Mouse (Mus musculus) neural tube, embryonic 14.5 days (tissue): ENCODE results near the gene Eml3. TPM values are rescaled to one million over a fixed set of nuclear protein-coding genes. Genes with fewer than 3 reads are reported as not detected.
"Not testable (repeated sequence)": the region's sequence is repeated elsewhere in the genome, so short reads cannot be mapped to it uniquely, and the experiment has no call there.

ENCODE experiments used
- ATAC-seq: fragments of 200-750 bp; cut with Nextera tagmentation; 2 replicates; pipeline ENCODE4 v1.8.0; 2017; ENCODE audit warnings: low read depth, mild to moderate bottlenecking, moderate TSS enrichment, moderate library complexity
- H3K27ac ChIP-seq: fragments of 300-500 bp; sonication (generic); 2 replicates; pipeline ENCODE4 v1.5.1; 2014; ENCODE audit warnings: low read depth, mild to moderate bottlenecking, control low read depth, low read length, moderate library complexity, mixed read lengths
- H3K27me3 ChIP-seq: fragments of 300-500 bp; sonication (generic); 2 replicates; pipeline ENCODE4 v1.6.1; 2014; ENCODE audit warnings: low read length; ENCODE audit not compliant: control insufficient read depth, insufficient read depth
- H3K36me3 ChIP-seq: fragments of 300-500 bp; sonication (generic); 2 replicates; pipeline ENCODE4 v1.6.1; 2014; ENCODE audit warnings: low read length, mixed read lengths; ENCODE audit not compliant: control insufficient read depth, insufficient read depth
- H3K4me1 ChIP-seq: fragments of 300-500 bp; sonication (generic); 2 replicates; pipeline ENCODE4 v1.6.1; 2014; ENCODE audit warnings: low read length; ENCODE audit not compliant: control insufficient read depth, insufficient read depth
- H3K4me2 ChIP-seq: fragments of 300-500 bp; sonication (generic); 2 replicates; pipeline ENCODE4 v1.6.1; 2014; ENCODE audit warnings: mild to moderate bottlenecking, low read depth, low read length, control low read depth
- H3K4me3 ChIP-seq: fragments of 300-500 bp; sonication (generic); 2 replicates; pipeline ENCODE4 v1.5.1; 2014; ENCODE audit warnings: low read depth, low read length, control low read depth, mixed read lengths
- H3K9ac ChIP-seq: fragments of 300-500 bp; sonication (generic); replicated peaks from 2 replicates; pipeline ENCODE4 v1.6.1; 2014; ENCODE audit warnings: low read depth, mild to moderate bottlenecking, control low read depth, low read length, mixed read lengths
- H3K9me3 ChIP-seq: fragments of 300-500 bp; sonication (generic); 2 replicates; pipeline ENCODE4 v1.6.1; 2016; ENCODE audit warnings: low read length; ENCODE audit not compliant: control insufficient read depth
- WGBS: fragments of 180-500 bp; shearing (Covaris S2); extraction: QIAGEN DNeasy Blood & Tissue Kit; methylation state at CpG from one replicate; pipeline ENCODE4 v1.1.7; 2014; 5-methylcytosine and 5-hydroxymethylcytosine counted together
- polyA plus RNA-seq: library from polyadenylated mRNA; unstranded; fragments of >200 nt; fragmentation: Nextera tagmentation; extraction: Ambion mirVana; gene quantifications from 2 replicates; pipeline ENCODE4 v1.2.1, GENCODE M21; 2014

Gene Eml3
- polyA plus RNA-seq, 1 experiment from 2014 or later: 6.2 TPM

DNA sequence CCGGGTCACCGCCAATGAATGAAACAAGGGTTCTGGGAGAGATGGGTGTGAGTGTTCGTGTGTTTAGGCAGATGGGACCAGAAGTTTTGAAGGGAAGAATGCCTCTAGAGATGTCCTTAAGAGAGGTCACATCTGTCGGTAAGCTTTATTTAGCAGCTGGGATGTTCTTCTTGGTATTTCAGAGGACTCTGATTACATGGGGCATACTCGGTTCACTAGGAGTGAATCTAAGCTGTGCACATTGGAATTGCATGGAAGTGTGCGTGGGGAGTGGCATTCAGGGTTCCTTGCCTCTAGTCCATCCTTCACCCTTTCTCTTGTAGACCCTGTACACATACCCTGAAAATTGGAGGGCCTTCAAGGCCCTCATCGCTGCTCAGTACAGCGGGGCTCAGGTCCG is 38.5 kb downstream of the Eml3 start:
- no peak for ATAC-seq
- Histone ChIP-seq H3K9me3 (no peaks in the 10 kb centered on the region), H3K36me3 (peaks cover 45% of the 10 kb centered on the region), H3K4me3 (peak overlapping the region; percentile 64), H3K4me2 (peak overlapping the region; percentile 65), H3K9ac (peak overlapping the region; percentile 70), H3K27me3 (no peaks in the 10 kb centered on the region), H3K4me1 (peaks cover 5% of the 10 kb centered on the region), H3K27ac (no peak overlapping the region)
- WGBS: 7% methylated on average over 9 of the region's 9 CpGs

DNA sequence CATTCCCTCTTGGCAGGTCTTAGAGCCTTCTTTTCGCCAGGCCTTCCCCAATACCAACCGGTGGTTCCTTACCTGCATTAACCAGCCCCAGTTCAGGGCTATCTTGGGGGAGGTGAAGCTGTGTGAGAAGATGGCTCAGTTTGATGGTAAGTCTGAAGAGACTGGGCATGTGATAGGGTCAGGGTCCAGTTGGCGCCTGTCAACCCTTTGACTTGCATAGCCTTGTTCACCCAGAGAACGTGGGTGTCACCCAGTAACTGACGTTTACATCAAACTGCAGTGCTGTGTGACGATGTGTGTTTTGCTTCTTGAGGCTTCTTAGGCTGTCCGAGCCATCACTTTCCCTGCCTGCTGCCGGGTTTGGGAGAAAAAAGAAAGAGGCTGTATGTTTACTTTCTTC is 43.1 kb downstream of the Eml3 start:
- not testable (repeated sequence) for H3K4me2 ChIP-seq, H3K9ac ChIP-seq, H3K27me3 ChIP-seq, H3K4me1 ChIP-seq, H3K4me3 ChIP-seq, ATAC-seq, H3K9me3 ChIP-seq, H3K27ac ChIP-seq
- WGBS: 93% methylated on average over 8 of the region's 8 CpGs
- peaks cover 46% of the 10 kb centered on the region for H3K36me3 ChIP-seq

DNA sequence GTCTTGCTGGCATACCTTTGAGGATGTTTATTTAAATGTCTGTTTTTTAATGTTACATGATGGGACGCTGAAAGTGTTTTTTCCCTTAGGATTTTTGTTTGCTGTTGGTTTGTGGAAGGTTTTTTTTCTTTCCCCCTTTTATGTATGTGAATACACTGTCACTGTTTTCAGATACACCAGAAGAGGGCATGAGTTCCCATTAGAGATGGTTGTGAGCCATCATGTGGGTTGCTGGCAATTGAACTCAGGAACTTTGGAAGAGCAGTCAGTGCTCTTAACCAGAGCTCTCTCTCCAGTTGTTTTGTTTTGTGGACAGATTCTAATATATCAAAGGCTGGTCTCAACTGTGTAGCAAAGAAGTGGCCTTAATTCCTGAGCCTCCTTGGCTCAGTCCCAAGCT is 45.3 kb downstream of the Eml3 start:
- no peak overlapping the region for H3K27ac ChIP-seq
- H3K4me2 ChIP-seq: no peak overlapping the region
- peaks cover 66% of the 10 kb centered on the region for H3K36me3 ChIP-seq
- no peak overlapping the region for H3K9ac ChIP-seq
- ATAC-seq: no peak
- WGBS: 90% methylated on average over 1 of the region's 1 CpGs
- H3K4me3 ChIP-seq: no peak overlapping the region
- H3K27me3 ChIP-seq: no peaks in the 10 kb centered on the region
- no peaks in the 10 kb centered on the region for H3K9me3 ChIP-seq
- H3K4me1 ChIP-seq: no peaks in the 10 kb centered on the region

DNA sequence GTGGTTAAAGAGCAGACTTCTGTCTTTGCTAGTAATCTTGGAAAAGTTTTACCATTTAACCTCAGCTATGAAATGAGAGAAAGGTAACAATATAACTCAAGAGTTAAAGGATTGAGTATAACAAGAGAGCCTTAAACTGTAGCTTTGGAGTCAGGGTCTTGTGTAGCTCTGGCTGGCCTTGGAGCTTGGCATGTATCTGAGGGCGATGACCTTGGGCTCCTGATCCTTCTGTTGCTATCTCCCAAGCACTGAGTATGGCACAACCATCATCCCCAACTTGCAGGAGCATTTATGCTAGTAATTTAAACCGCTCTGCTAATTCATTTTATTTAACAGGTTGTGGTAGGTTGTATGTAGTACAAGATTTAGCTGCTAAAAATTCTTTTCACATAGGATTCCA is 46.1 kb downstream of the Eml3 start:
- H3K27ac ChIP-seq: no peak overlapping the region
- no peak for ATAC-seq
- 94% methylated on average over 2 of the region's 2 CpGs for WGBS

DNA sequence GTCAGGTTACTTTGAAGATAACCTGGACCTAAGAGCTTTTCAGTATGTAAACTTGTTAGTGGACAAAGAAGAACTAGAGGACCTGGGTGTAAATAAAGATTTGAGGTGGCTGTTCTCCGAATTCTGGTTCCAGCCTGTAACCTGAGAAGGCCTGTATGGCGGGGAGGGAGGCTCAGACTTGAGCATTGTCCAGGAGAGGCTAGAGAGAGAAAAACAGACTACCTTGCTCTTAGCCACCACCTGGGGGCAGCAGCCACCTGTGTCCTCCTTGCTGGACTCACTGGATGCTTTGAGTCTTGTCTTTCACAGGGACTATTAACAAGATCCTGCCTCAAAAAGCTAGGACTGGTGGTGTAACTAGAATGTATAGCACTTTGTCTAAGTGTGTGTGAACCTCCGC is 47.2 kb downstream of the Eml3 start:
- 0 out of 2 replicates have a peak, but pooled peaks cover 2% of the 10 kb centered on the region for H3K4me1 ChIP-seq
- no peak overlapping the region for H3K27ac ChIP-seq
- peak; percentile 52; the same call in 1 of the 2 replicates for ATAC-seq
- no peak overlapping the region for H3K9ac ChIP-seq
- H3K36me3 ChIP-seq: peaks cover 58% of the 10 kb centered on the region
- no peaks in the 10 kb centered on the region for H3K27me3 ChIP-seq
- no peak overlapping the region for H3K4me3 ChIP-seq
- no peak overlapping the region for H3K4me2 ChIP-seq
- 58% methylated on average over 3 of the region's 3 CpGs for WGBS
- no peaks in the 10 kb centered on the region for H3K9me3 ChIP-seq

More for the DNA sequence above, 46.1 kb downstream of the Eml3 start:
- H3K4me3 ChIP-seq: no peak overlapping the region
- no peaks in the 10 kb centered on the region for H3K27me3 ChIP-seq
- H3K4me1 ChIP-seq: no peaks in the 10 kb centered on the region
- no peak overlapping the region for H3K4me2 ChIP-seq
- no peaks in the 10 kb centered on the region for H3K9me3 ChIP-seq
- no peak overlapping the region for H3K9ac ChIP-seq
- peaks cover 66% of the 10 kb centered on the region for H3K36me3 ChIP-seq

DNA sequence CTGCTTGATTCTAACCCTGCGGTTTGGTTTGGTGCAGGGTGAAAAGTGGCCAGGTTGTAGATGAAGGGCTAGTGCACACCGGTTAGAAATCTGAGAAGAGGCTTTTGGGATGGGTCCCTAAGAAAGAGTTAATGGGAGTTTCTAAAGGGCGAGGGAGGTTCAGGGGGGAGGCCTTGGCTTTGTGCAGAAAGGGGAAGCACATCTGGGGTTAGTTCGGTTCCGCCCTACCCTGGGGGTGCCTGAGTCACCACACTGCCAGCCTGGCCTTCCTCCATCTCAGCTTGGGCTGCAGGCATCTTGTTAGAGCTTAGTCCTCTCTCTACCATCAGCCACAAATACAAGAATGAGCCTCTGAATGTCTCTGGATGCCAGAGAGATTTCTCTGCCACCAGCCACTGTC is 51.4 kb downstream of the Eml3 start:
- H3K27me3 ChIP-seq: no peaks in the 10 kb centered on the region
- 57% methylated on average over 5 of the region's 5 CpGs for WGBS
- no peak overlapping the region for H3K9ac ChIP-seq
- H3K36me3 ChIP-seq: peaks cover 34% of the 10 kb centered on the region
- ATAC-seq: no peak
- H3K4me3 ChIP-seq: no peak overlapping the region
- H3K4me1 ChIP-seq: peaks cover 28% of the 10 kb centered on the region
- no peak overlapping the region; the same call in 1 of the 2 replicates for H3K27ac ChIP-seq
- no peak overlapping the region for H3K4me2 ChIP-seq
- H3K9me3 ChIP-seq: no peaks in the 10 kb centered on the region

DNA sequence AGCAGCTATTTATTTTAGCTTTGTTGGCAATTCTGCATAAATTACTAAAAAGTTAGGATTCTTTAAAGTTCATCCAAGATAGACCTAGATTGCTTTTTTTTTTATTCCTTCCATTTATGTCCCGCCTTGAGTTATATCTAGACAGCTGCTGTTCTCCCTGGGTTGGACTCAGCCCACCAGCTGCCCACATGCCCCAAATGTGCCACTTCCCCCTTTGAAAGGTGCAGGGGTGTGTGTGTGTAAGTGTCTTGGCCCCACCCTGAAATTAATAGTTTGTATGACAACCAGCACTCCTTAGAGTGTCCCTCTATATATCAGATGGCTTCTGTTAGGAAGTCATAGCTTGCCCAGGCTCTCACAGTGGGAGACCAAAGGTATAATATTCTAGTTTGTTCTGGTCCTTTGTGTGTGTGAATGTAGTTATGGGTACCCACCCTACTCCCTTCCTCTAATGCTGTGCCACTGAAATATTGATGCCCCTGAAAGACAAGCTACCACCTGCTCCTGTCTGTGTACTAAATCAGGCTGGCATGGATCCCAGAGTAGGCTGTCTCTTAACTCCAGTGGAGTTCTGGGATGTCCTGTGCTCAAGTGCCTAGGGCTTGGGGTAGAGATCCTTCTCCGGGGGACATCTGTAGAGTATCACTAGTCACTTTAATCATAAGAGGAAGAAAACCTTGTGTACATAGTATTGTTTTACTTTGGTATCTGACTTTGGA is 52.3 kb downstream of the Eml3 start:
- Histone ChIP-seq H3K4me3 (no peak overlapping the region), H3K9ac (no peak overlapping the region), H3K27me3 (no peaks in the 10 kb centered on the region), H3K27ac (no peak overlapping the region; the same call in 1 of the 2 replicates), H3K4me2 (no peak overlapping the region), H3K36me3 (peaks cover 28% of the 10 kb centered on the region), H3K4me1 (peaks cover 28% of the 10 kb centered on the region), H3K9me3 (no peaks in the 10 kb centered on the region)
- 65% methylated on average over 2 of the region's 2 CpGs for WGBS
- no peak for ATAC-seq

DNA sequence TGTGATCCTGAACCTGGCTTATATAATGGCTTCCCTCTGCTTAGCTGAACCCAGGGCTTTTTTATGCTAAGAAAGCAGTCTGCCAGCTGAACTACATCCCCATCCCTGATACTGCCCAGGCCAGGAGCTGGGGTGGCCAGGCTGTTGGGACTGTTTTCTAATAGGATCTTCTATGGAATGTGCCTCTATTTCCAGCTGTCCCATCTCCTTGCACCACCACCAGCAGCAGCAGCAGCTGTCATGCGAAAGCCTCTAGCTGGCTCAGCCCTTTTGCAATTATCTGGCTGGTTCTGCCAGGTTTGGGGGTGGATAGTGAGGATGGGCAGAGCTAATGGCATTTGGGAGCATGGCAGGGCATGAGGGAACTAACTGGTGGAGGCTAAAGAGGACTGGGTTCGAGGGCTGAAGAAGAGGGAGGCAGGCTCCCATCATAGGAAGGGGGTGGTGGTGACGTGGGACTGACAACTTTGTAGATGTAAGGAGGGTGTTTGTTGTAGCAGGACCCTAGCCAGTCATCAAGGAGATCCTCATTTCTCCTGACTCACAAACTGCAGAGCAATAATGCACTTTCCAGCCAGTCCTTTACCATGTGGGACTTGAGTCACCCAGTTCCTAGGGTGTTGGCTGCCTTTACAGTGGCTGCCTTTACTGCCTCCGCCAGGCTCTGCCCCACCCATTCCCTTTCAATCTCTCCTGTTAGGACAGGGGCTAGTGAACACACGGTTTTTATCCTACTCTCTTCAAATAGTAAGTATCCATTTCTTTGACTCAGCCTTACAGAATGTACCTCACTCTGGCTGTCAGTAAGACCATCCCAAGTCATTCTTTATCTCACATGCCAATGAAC is 53.2 kb downstream of the Eml3 start:
- Histone ChIP-seq H3K4me2 (no peak overlapping the region), H3K9ac (no peak overlapping the region), H3K9me3 (no peaks in the 10 kb centered on the region), H3K4me1 (peaks cover 28% of the 10 kb centered on the region), H3K4me3 (no peak overlapping the region), H3K36me3 (peaks cover 28% of the 10 kb centered on the region), H3K27me3 (no peaks in the 10 kb centered on the region), H3K27ac (no peak overlapping the region)
- ATAC-seq: no peak
- 39% methylated on average over 5 of the region's 5 CpGs for WGBS

DNA sequence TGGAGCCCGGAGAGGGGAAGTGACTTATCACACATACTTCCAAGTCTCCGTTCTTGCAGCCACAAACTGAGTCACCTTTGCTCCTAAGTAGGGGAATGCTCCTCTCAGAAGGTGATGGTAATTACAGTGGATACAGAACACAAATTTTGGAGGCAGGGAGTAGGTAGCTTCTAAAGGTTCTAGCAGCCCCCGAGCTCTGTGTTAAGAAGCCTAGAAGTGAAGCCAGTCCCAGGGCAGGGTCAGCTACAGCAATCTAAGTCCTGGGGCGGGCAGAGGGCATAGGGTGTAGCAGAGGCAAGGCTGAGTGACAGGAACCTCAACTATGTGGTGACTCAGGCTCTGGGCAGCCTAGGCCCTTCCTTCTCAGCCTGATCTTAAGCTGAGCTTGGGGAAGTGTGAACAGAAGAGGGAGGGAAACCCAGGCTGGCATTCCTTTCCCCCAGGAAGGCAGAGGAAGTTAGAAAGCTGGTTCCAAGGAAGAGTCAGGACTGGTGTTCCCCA is 53.8 kb downstream of the Eml3 start:
- no peak overlapping the region for H3K27ac ChIP-seq
- no peak overlapping the region for H3K4me2 ChIP-seq
- no peak for ATAC-seq
- 56% methylated on average over 4 of the region's 4 CpGs for WGBS
- H3K36me3 ChIP-seq: peaks cover 22% of the 10 kb centered on the region
- H3K4me3 ChIP-seq: no peak overlapping the region
- no peak overlapping the region for H3K9ac ChIP-seq
- H3K27me3 ChIP-seq: 0 out of 2 replicates have a peak, but pooled peaks cover 6% of the 10 kb centered on the region
- peaks cover 28% of the 10 kb centered on the region for H3K4me1 ChIP-seq
- H3K9me3 ChIP-seq: no peaks in the 10 kb centered on the region
